Mouse (Mus musculus) embryonic fibroblast, embryonic 13.5 days (primary cell): Measurements from ENCODE around the gene Rabggtb. TPM values are rescaled to one million over a fixed set of nuclear protein-coding genes. Genes with fewer than 3 reads are reported as not detected.

Source experiments
- H3K27ac ChIP-seq: 2 replicates; pipeline ENCODE4 v1.5.1; 2012; ENCODE audit warnings: low read length, control low read depth, inconsistent platforms; ENCODE audit not compliant: insufficient read depth
- H3K4me1 ChIP-seq: 2 replicates; pipeline ENCODE4 v1.6.1; 2011; ENCODE audit warnings: low read length; ENCODE audit not compliant: control insufficient read depth, insufficient read depth
- H3K4me3 ChIP-seq: 2 replicates; pipeline ENCODE4 v1.5.1; 2011; ENCODE audit warnings: mild to moderate bottlenecking, control low read depth, low read length; ENCODE audit not compliant: insufficient read depth
- CTCF ChIP-seq: IDR thresholded peaks from 2 replicates; pipeline ENCODE4 v1.5.1; 2011; ENCODE audit warnings: mild to moderate bottlenecking, control low read depth, low read length, moderate library complexity, borderline replicate concordance; ENCODE audit not compliant: insufficient read depth
- POLR2A ChIP-seq: IDR thresholded peaks from 2 replicates; pipeline ENCODE4 v1.6.1; 2011; ENCODE audit warnings: low read depth, mild to moderate bottlenecking, control low read depth, low read length, moderate library complexity
- polyA plus RNA-seq: library from polyadenylated mRNA; stranded (reverse); fragments of >200 nt; gene quantifications from 2 replicates; pipeline ENCODE4 v1.2.4, GENCODE M21; 2011; ENCODE audit warnings: low read depth; ENCODE audit not compliant: missing spikeins, insufficient read length

The Rabggtb gene
- polyA plus RNA-seq, 1 experiment, result 71.9 TPM

GRCm38 (mm10) chr3:153943003-153943640 is 30.3 kb upstream of the Rabggtb start:
- TF ChIP-seq POLR2A (no peak), CTCF (no peak)
- Histone ChIP-seq H3K4me3 (peak overlapping the region; percentile 79), H3K27ac (peak overlapping the region; percentile 81), H3K4me1 (peaks cover 5% of the 10 kb centered on the region; the same call in 1 of the 2 replicates)

- H3K4me3 ChIP-seq, result no peak overlapping the region
- peaks cover 5% of the 10 kb centered on the region; the same call in 1 of the 2 replicates for H3K4me1 ChIP-seq
- H3K27ac ChIP-seq, result no peak overlapping the region
- no peak for TF ChIP-seq POLR2A
- TF ChIP-seq CTCF, result no peak
Observed at GRCm38 (mm10) chr3:153941613-153942012, 28.8 kb upstream of the Rabggtb start.

- no peak for TF ChIP-seq CTCF
- no peak for TF ChIP-seq POLR2A
- H3K4me3 ChIP-seq, result no peak overlapping the region
Observed at GRCm38 (mm10) chr3:153940486-153940885, 27.7 kb upstream of the Rabggtb start.

GRCm38 (mm10) chr3:153940021-153940420 is 27.2 kb upstream of the Rabggtb start:
- Histone ChIP-seq H3K4me1 (peaks cover 5% of the 10 kb centered on the region; the same call in 1 of the 2 replicates), H3K4me3 (no peak overlapping the region), H3K27ac (no peak overlapping the region)
- TF ChIP-seq POLR2A, result no peak
- TF ChIP-seq CTCF, result no peak

More at GRCm38 (mm10) chr3:153940486-153940885, 27.7 kb upstream of the Rabggtb start:
- Histone ChIP-seq H3K27ac (no peak overlapping the region), H3K4me1 (peaks cover 5% of the 10 kb centered on the region; the same call in 1 of the 2 replicates)

- H3K4me3 ChIP-seq, result no peak overlapping the region
- no peak overlapping the region for H3K27ac ChIP-seq
- H3K4me1 ChIP-seq, result no peaks in the 10 kb centered on the region
- no peak for TF ChIP-seq POLR2A
- no peak for TF ChIP-seq CTCF
Observed at GRCm38 (mm10) chr3:153937116-153937810, 24.5 kb upstream of the Rabggtb start.

GRCm38 (mm10) chr3:153935878-153936277 is 23.1 kb upstream of the Rabggtb start:
- Histone ChIP-seq H3K4me1 (no peaks in the 10 kb centered on the region), H3K4me3 (no peak overlapping the region), H3K27ac (no peak overlapping the region)
- TF ChIP-seq POLR2A, result no peak
- no peak for TF ChIP-seq CTCF

- Histone ChIP-seq H3K4me3 (no peak overlapping the region), H3K27ac (no peak overlapping the region), H3K4me1 (no peaks in the 10 kb centered on the region)
- TF ChIP-seq CTCF (no peak), POLR2A (no peak)
Observed at GRCm38 (mm10) chr3:153932461-153932860, 19.7 kb upstream of the Rabggtb start.

GRCm38 (mm10) chr3:153929526-153929925 is 16.7 kb upstream of the Rabggtb start:
- no peak overlapping the region for H3K27ac ChIP-seq
- no peaks in the 10 kb centered on the region for H3K4me1 ChIP-seq
- TF ChIP-seq CTCF (no peak), POLR2A (no peak)
- no peak overlapping the region for H3K4me3 ChIP-seq

- Histone ChIP-seq H3K4me3 (no peak overlapping the region), H3K27ac (no peak overlapping the region), H3K4me1 (no peaks in the 10 kb centered on the region)
- TF ChIP-seq POLR2A (no peak), CTCF (no peak)
Observed at GRCm38 (mm10) chr3:153926333-153926732, 13.5 kb upstream of the Rabggtb start.

- Histone ChIP-seq H3K27ac (no peak overlapping the region), H3K4me3 (no peak overlapping the region)
- TF ChIP-seq POLR2A (no peak), CTCF (no peak)
Observed at GRCm38 (mm10) chr3:153921147-153921910, 8.5 kb upstream of the Rabggtb start.

More at GRCm38 (mm10) chr3:153921147-153921910, 8.5 kb upstream of the Rabggtb start:
- H3K4me1 ChIP-seq, result peaks cover 3% of the 10 kb centered on the region; the same call in 1 of the 2 replicates
